Mouse (Mus musculus) bone marrow, adult 2 months (tissue): ENCODE data around the gene Bcas2. TPM values are rescaled to one million over a fixed set of nuclear protein-coding genes. Genes with fewer than 3 reads are reported as not detected.

Source experiments
- H3K27ac ChIP-seq: fragments of 200-500 bp; 2 replicates; pipeline ENCODE4 v1.5.1; 2012; ENCODE audit warnings: low read depth, mild to moderate bottlenecking, control low read depth, inconsistent platforms, low read length; ENCODE audit not compliant: control insufficient read depth, poor library complexity, insufficient read depth
- H3K4me1 ChIP-seq: fragments of 200-500 bp; 2 replicates; pipeline ENCODE4 v1.6.1; 2011; ENCODE audit warnings: low read length; ENCODE audit not compliant: control insufficient read depth, insufficient read depth
- H3K4me3 ChIP-seq: fragments of 200-500 bp; replicated peaks from 2 replicates; pipeline ENCODE3; 2011; ENCODE audit warnings: mild to moderate bottlenecking, low read depth, low read length, control low read depth; ENCODE audit not compliant: control insufficient read depth
- CTCF ChIP-seq: fragments of 200-500 bp; IDR thresholded peaks from 2 replicates; pipeline ENCODE4 v1.5.1; 2011; ENCODE audit warnings: low read length, control low read depth; ENCODE audit not compliant: control insufficient read depth, insufficient read depth
- POLR2A ChIP-seq: fragments of 200-500 bp; IDR thresholded peaks from 2 replicates; pipeline ENCODE4 v1.6.1; 2011; ENCODE audit warnings: low read depth, mild to moderate bottlenecking, control low read depth, low read length, borderline replicate concordance; ENCODE audit not compliant: control insufficient read depth
- WGBS: fragments of 180-500 bp; shearing (Covaris S2); methylation state at CpG from one replicate; pipeline ENCODE4 v1.1.7; 2018; 5-methylcytosine and 5-hydroxymethylcytosine counted together
- polyA plus RNA-seq: library from polyadenylated mRNA; stranded (reverse); fragments of >200 nt; gene quantifications from 2 replicates; pipeline ENCODE4 v1.2.4, GENCODE M21; 2011; ENCODE audit warnings: low replicate concordance; ENCODE audit not compliant: missing spikeins, insufficient read depth, insufficient read length

Gene Bcas2
- 51.7 and 63.7 TPM in 2 replicates for polyA plus RNA-seq

GRCm38 (mm10) chr3:103171505-103172267 lies at the start of gene Bcas2:
Gene Bcas2 (plus strand): TSS chr3:103171655.
- under 1% methylated on average over 56 of the region's 56 CpGs for WGBS
- peak within 1 kb of the TSS; percentile 81 for H3K27ac ChIP-seq
- no peaks in the 10 kb centered on the region; the same call in 1 of the 2 replicates for H3K4me1 ChIP-seq
- peak within 1 kb of the TSS; percentile 95 for H3K4me3 ChIP-seq
- peak; percentile 95 for TF ChIP-seq POLR2A
- no peak for TF ChIP-seq CTCF

- 76% methylated on average over 3 of the region's 3 CpGs for WGBS
- no peak for TF ChIP-seq CTCF
- no peak for TF ChIP-seq POLR2A
- no peak overlapping the region for H3K4me3 ChIP-seq
- H3K4me1 ChIP-seq: no peaks in the 10 kb centered on the region
- H3K27ac ChIP-seq: no peak overlapping the region
These were observed 47.8 kb upstream of the Bcas2 start for GRCm38 (mm10) chr3:103123636-103124035.

- Histone ChIP-seq H3K27ac (no peak overlapping the region), H3K4me1 (no peaks in the 10 kb centered on the region; the same call in 1 of the 2 replicates), H3K4me3 (no peak overlapping the region)
- 91% methylated on average over 3 of the region's 3 CpGs for WGBS
- no peak for TF ChIP-seq POLR2A
These were observed 45.3 kb upstream of the Bcas2 start for GRCm38 (mm10) chr3:103126138-103126537.

DNA sequence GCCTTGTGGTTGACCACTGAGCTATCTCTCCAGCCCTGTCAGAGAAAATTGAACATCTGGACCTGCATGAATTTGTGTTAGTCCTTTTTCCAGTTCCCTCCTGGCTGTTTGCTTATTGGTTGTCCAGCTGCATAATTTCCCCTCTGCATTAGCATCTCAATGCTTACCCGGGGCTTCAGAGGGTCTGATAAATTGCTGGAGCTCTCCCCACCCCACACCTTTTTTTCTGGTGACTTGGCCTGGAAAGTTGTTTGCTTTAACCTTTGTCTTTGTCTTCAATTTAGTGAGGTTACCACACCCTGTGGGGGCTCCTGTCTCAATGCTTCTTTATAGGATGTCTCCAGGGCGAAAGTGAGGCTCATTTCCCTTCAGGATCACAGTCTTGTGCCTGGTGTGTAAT lies 44.3 kb upstream of the Bcas2 start:
- WGBS: 85% methylated on average over 2 of the region's 2 CpGs
- TF ChIP-seq POLR2A: no peak
- no peak for TF ChIP-seq CTCF
- no peaks in the 10 kb centered on the region; the same call in 1 of the 2 replicates for H3K4me1 ChIP-seq
- no peak overlapping the region for H3K4me3 ChIP-seq
- H3K27ac ChIP-seq: no peak overlapping the region

- WGBS: 93% methylated on average over 5 of the region's 5 CpGs
- no peak for TF ChIP-seq CTCF
These were observed 43.7 kb upstream of the Bcas2 start for GRCm38 (mm10) chr3:103127721-103128120.

DNA sequence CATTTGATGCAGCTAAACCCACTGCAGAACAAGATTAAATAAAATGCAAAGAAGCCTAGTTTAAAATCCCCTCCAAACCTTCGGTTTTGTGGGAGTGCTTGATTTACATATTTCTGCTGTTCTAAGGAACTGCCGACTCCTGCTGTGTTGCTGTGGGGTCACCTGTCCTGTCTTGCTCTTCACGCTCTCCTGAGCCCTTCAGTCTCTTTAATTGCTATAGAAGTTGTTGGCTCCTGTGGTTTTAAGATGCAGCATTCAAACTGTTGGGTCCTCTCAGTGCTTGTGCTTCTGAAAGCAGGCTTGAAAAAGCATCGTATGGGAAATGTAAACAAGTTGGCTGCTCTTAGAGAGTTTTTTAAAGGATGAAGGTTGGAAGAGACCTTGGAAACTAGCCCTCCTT lies 43.2 kb upstream of the Bcas2 start:
- WGBS: 65% methylated on average over 4 of the region's 4 CpGs
- no peak overlapping the region for H3K27ac ChIP-seq
- TF ChIP-seq CTCF (no peak), POLR2A (no peak)

More at GRCm38 (mm10) chr3:103127721-103128120, 43.7 kb upstream of the Bcas2 start:
- Histone ChIP-seq H3K4me1 (no peaks in the 10 kb centered on the region; the same call in 1 of the 2 replicates), H3K27ac (no peak overlapping the region), H3K4me3 (no peak overlapping the region)

GRCm38 (mm10) chr3:103129367-103130159 lies 41.9 kb upstream of the Bcas2 start:
- WGBS: 37% methylated on average over 8 of the region's 8 CpGs
- Histone ChIP-seq H3K4me3 (no peak overlapping the region), H3K4me1 (no peaks in the 10 kb centered on the region; the same call in 1 of the 2 replicates), H3K27ac (peak overlapping the region; percentile 76)
- no peak for TF ChIP-seq POLR2A

More for the DNA sequence above, 43.2 kb upstream of the Bcas2 start:
- no peak overlapping the region for H3K4me3 ChIP-seq
- no peaks in the 10 kb centered on the region; the same call in 1 of the 2 replicates for H3K4me1 ChIP-seq

DNA sequence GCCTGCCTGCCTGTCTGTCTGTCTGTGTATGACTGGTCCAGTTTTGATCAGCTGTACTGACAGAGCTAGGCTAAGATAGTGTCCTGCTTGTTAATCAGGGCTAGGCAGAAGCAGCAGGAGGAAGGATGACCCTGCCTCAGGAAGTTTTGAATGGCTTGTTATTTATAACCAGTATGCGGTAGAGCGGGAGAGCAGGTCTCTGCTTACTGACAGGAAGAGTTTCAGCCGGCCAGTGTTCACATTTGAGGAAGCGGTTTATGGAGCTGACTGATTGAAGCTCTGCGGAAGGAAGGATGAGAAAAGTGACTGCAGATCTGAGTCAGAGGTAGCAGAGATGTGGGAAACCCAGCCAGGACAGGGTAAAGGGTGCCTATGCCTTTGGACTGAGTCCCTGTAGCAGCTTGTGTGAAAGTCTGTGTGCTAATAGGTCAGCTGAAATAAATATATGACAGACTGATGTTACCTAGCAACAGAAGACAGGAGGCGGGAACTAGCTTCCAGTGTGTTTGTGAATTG lies 41.2 kb upstream of the Bcas2 start:
- peak overlapping the region; percentile 76 for H3K27ac ChIP-seq
- peak overlapping the region; percentile 28 for H3K4me3 ChIP-seq
- no peaks in the 10 kb centered on the region; the same call in 1 of the 2 replicates for H3K4me1 ChIP-seq
- TF ChIP-seq CTCF (no peak), POLR2A (no peak; the same call in 1 of the 2 replicates)
- WGBS: 7% methylated on average over 6 of the region's 6 CpGs
